Mouse (Mus musculus) heart, postnatal 0 days (tissue): ENCODE measurements at regions not wholly inside any gene's neighbourhood (a gene's known extent, or its start where the extent isn't known, plus 50 kb on each side); places are given as distances from the start of the nearest gene placed in this dataset.

Experiments used
- ATAC-seq: fragments of 200-750 bp; cut with Nextera tagmentation; 2 replicates; pipeline ENCODE4 v1.8.0; 2017; ENCODE audit warnings: low read depth, moderate number of reproducible peaks, moderate library complexity; ENCODE audit not compliant: insufficient read depth
- DNase-seq: peaks from one replicate; pipeline ENCODE4 v3.0.0-alpha.2; 2016; ENCODE audit warnings: low spot score
- H3K27ac ChIP-seq: fragments of 300-500 bp; sonication (generic); 2 replicates; pipeline ENCODE4 v1.5.1; 2014; ENCODE audit warnings: low read depth, mild to moderate bottlenecking
- H3K27me3 ChIP-seq: fragments of 300-500 bp; sonication (generic); 2 replicates; pipeline ENCODE4 v1.6.1; 2014; ENCODE audit warnings: low read length, mixed read lengths; ENCODE audit not compliant: control insufficient read depth, insufficient read depth
- H3K36me3 ChIP-seq: fragments of 300-500 bp; sonication (generic); replicated peaks from 2 replicates; pipeline ENCODE4 v1.6.1; 2014; ENCODE audit warnings: low read length, mixed read lengths; ENCODE audit not compliant: control insufficient read depth, insufficient read depth
- H3K4me1 ChIP-seq: fragments of 300-500 bp; sonication (generic); 2 replicates; pipeline ENCODE4 v1.6.1; 2014; ENCODE audit warnings: antibody characterized with exemption; ENCODE audit not compliant: control insufficient read depth, insufficient read depth
- H3K4me2 ChIP-seq: fragments of 300-500 bp; sonication (generic); 2 replicates; pipeline ENCODE4 v1.6.1; 2014; ENCODE audit warnings: low read depth, mild to moderate bottlenecking, low read length, moderate library complexity
- H3K4me3 ChIP-seq: fragments of 300-500 bp; sonication (generic); 2 replicates; pipeline ENCODE4 v1.5.1; 2014; ENCODE audit warnings: low read depth, low read length
- H3K9ac ChIP-seq: fragments of 300-500 bp; sonication (generic); replicated peaks from 2 replicates; pipeline ENCODE4 v1.6.1; 2014; ENCODE audit warnings: low read depth, low read length, mixed read lengths
- H3K9me3 ChIP-seq: fragments of 300-500 bp; sonication (generic); replicated peaks from 2 replicates; pipeline ENCODE4 v1.6.1; 2016; ENCODE audit warnings: low read length; ENCODE audit not compliant: control insufficient read depth
- CTCF ChIP-seq: IDR thresholded peaks from 2 replicates; pipeline ENCODE4 v1.5.1; 2016; ENCODE audit warnings: antibody characterized with exemption, control low read depth, low read depth
- EP300 ChIP-seq: IDR thresholded peaks from 2 replicates; pipeline ENCODE4 v1.6.1; 2016; ENCODE audit warnings: antibody characterized with exemption, low read depth
- WGBS: fragments of 180-500 bp; shearing (Covaris S2); extraction: QIAGEN DNeasy Blood & Tissue Kit; methylation state at CpG from one replicate; pipeline ENCODE4 v1.1.7; 2014; 5-methylcytosine and 5-hydroxymethylcytosine counted together

DNA sequence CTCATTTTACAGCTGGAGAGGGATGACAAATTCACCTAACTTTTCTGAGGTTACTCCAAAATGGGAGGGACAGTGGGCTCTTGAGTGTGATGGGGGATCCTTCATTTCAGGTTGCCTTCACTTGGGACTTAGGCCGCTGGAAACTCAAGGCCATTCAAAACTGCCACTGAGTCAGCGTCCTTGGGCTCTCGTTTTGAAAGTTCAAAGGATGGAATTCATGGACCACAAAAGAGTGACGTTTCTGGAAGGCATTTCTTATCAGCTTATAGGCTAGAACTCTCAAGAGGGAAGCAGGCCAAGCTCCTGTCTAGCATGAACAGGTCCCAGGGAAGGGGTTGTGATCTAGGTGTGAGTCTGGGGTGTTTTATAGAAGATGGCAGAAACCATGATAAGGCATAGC lies 233.3 kb downstream of the Csl start:
- Histone ChIP-seq H3K4me2 (no peak overlapping the region), H3K27ac (no peak overlapping the region), H3K27me3 (no peaks in the 10 kb centered on the region), H3K9me3 (no peaks in the 10 kb centered on the region), H3K9ac (no peak overlapping the region), H3K4me1 (0 out of 2 replicates have a peak, but pooled peaks cover 6% of the 10 kb centered on the region), H3K36me3 (no peaks in the 10 kb centered on the region), H3K4me3 (no peak overlapping the region)
- 61% methylated on average over 4 of the region's 4 CpGs for WGBS
- no peak for DNase-seq
- no peak for ATAC-seq
- TF ChIP-seq EP300 (no peak), CTCF (no peak)

DNA sequence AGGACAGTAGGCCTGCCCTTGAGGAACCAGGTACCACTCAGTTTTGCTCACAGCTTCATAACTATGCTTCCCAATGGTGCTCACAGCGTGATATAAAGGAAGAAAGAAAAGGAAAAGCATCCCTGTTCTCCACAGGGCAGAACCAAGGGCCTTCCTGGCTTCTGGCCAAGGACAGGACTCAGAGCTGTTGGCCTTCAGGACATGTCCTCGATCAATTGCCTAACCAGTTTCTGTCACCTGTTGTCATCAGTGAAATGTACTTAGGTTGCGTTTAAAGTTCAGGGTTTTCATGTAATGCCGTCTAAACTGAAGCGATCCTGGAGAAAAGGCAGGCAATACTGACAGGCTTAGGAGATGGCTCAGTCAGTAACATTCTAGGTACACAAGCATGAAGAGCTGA lies 232.9 kb downstream of the Csl start:
- Histone ChIP-seq H3K36me3 (no peaks in the 10 kb centered on the region), H3K9ac (no peak overlapping the region), H3K27ac (no peak overlapping the region), H3K27me3 (no peaks in the 10 kb centered on the region), H3K4me3 (no peak overlapping the region), H3K4me2 (no peak overlapping the region), H3K4me1 (0 out of 2 replicates have a peak, but pooled peaks cover 8% of the 10 kb centered on the region), H3K9me3 (no peaks in the 10 kb centered on the region)
- WGBS: 83% methylated on average over 5 of the region's 5 CpGs
- no peak for DNase-seq
- TF ChIP-seq CTCF (no peak), EP300 (no peak)
- no peak for ATAC-seq

DNA sequence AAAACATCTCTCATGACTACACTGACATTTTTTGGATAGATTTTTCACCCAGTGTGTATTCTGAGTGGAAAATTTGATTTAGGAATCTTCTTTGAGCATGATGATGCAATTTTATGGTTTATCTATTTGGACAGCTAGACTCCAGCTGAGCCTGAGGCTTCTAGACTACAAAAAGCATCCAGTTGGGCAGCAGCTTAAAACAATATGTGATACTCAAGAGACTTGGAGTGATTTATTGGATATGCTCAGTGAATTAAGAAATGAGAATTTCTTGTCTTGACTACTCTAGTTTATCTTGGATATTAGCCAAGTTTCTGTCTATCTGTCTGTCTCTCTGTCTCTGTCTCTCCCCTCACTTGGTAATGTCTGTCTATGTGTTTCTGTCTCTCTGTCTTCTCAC lies 228.4 kb downstream of the Csl start:
- Histone ChIP-seq H3K9ac (no peak overlapping the region), H3K4me2 (no peak overlapping the region), H3K9me3 (no peaks in the 10 kb centered on the region), H3K27me3 (no peaks in the 10 kb centered on the region), H3K4me1 (0 out of 2 replicates have a peak, but pooled peaks cover 3% of the 10 kb centered on the region), H3K36me3 (no peaks in the 10 kb centered on the region), H3K27ac (no peak overlapping the region), H3K4me3 (no peak overlapping the region)
- ATAC-seq (no peak), DNase-seq (no peak)
- TF ChIP-seq CTCF (no peak), EP300 (no peak)

DNA sequence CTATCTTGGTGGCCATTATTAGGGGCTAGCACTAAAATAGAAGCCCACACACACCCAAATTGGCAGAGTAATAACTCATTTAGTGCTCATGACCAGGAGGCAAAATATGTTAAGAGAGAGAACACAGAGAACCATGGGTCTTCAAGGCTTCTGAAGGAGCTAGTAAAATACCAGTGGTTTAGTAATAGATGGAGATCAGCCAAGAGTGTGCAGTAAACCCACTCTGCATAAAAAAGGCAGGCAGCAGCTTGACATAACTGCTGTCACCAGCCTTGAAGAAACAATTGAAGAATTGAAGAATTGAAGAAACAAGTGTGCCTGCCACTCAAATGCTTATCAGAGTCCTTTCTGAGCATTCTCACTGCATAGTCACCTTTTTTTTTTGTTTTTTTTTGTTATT lies 227.9 kb downstream of the Csl start:
- ATAC-seq (no peak), DNase-seq (no peak)
- H3K27me3 ChIP-seq: no peaks in the 10 kb centered on the region
- no peak overlapping the region for H3K4me2 ChIP-seq
- H3K4me1 ChIP-seq: 0 out of 2 replicates have a peak, but pooled peaks cover 3% of the 10 kb centered on the region
- H3K36me3 ChIP-seq: no peaks in the 10 kb centered on the region
- no peak for TF ChIP-seq CTCF
- TF ChIP-seq EP300: no peak
- no peaks in the 10 kb centered on the region for H3K9me3 ChIP-seq
- no peak overlapping the region for H3K9ac ChIP-seq
- H3K4me3 ChIP-seq: no peak overlapping the region
- no peak overlapping the region for H3K27ac ChIP-seq

DNA sequence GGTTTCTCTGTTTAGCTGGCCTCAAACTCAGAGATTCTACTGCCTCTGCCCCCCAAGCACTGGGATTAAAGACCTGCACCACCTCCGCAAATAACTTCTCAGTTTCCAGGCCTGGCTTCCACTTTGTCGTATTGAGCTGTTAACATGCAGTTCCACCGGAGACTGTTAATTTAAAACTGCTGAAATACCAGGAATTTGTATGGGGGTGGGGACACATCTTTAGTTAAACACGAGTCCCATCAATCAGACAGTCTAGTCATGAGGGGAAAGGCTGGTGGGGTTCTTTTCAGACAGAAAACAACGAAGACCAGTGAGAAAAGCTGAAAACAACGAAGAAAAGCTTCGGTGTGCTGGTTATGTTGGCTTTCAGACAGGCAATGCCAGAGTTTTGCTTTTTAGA lies 227.5 kb downstream of the Csl start:
- WGBS: 75% methylated on average over 7 of the region's 7 CpGs

DNA sequence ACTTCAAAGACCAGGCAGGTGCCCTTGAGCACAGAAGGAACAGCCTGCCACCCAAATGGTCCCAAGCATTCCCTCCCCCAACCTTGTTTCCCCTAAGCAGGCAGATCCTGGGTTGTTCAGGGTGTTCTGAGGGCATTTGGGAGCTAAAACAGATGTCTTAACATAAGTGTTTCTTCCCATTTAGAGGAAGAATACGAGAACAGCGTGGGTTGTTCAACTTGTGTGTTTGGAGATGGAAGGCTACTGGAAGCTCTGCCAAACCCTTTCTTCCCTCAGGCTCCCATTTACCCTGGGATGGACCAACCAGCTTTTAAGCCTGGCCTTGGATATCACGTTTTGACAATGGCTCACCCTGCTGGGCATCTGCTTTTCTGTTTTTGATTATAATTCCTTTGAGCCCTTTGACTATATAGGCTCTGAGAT lies 226.8 kb downstream of the Csl start:
- Histone ChIP-seq H3K27ac (no peak overlapping the region), H3K9me3 (no peaks in the 10 kb centered on the region), H3K4me2 (no peak overlapping the region), H3K4me1 (0 out of 2 replicates have a peak, but pooled peaks cover 3% of the 10 kb centered on the region), H3K27me3 (no peaks in the 10 kb centered on the region), H3K36me3 (no peaks in the 10 kb centered on the region), H3K4me3 (no peak overlapping the region), H3K9ac (no peak overlapping the region)
- no peak for TF ChIP-seq EP300
- WGBS: 76% methylated on average over 3 of the region's 3 CpGs
- DNase-seq: no peak
- ATAC-seq: no peak

More for the DNA sequence above, 227.5 kb downstream of the Csl start:
- no peak for DNase-seq
- Histone ChIP-seq H3K27me3 (no peaks in the 10 kb centered on the region), H3K9ac (no peak overlapping the region), H3K4me3 (no peak overlapping the region), H3K27ac (no peak overlapping the region), H3K4me2 (no peak overlapping the region), H3K36me3 (no peaks in the 10 kb centered on the region), H3K9me3 (no peaks in the 10 kb centered on the region), H3K4me1 (0 out of 2 replicates have a peak, but pooled peaks cover 3% of the 10 kb centered on the region)
- no peak for ATAC-seq
- TF ChIP-seq CTCF (no peak), EP300 (no peak)
